Mouse (Mus musculus) stomach, embryonic 16.5 days (tissue): ENCODE data around the gene Ttll4. TPM values are rescaled to one million over a fixed set of nuclear protein-coding genes. Genes with fewer than 3 reads are reported as not detected.

ENCODE experiments used
- ATAC-seq: fragments of 200-750 bp; cut with Nextera tagmentation; 2 replicates; pipeline ENCODE4 v1.8.0; 2017; ENCODE audit warnings: moderate number of reproducible peaks, moderate TSS enrichment; ENCODE audit not compliant: insufficient read depth, low FRiP score
- H3K27ac ChIP-seq: fragments of 300-500 bp; sonication (generic); 2 replicates; pipeline ENCODE4 v1.5.1; 2014; ENCODE audit warnings: low read length
- H3K27me3 ChIP-seq: fragments of 300-500 bp; sonication (generic); 2 replicates; pipeline ENCODE4 v1.6.1; 2014; ENCODE audit warnings: low read length, control low read depth, mixed read lengths; ENCODE audit not compliant: control insufficient read depth, insufficient read depth
- H3K36me3 ChIP-seq: fragments of 300-500 bp; sonication (generic); 2 replicates; pipeline ENCODE4 v1.6.1; 2014; ENCODE audit warnings: low read length; ENCODE audit not compliant: control insufficient read depth, insufficient read depth
- H3K4me1 ChIP-seq: fragments of 300-500 bp; sonication (generic); 2 replicates; pipeline ENCODE4 v1.6.1; 2014; ENCODE audit warnings: low read length, control low read depth, mixed read lengths; ENCODE audit not compliant: control insufficient read depth, insufficient read depth
- H3K4me2 ChIP-seq: fragments of 300-500 bp; sonication (generic); 2 replicates; pipeline ENCODE4 v1.6.1; 2014; ENCODE audit warnings: low read depth, low read length, mixed read lengths
- H3K4me3 ChIP-seq: fragments of 300-500 bp; sonication (generic); replicated peaks from 2 replicates; pipeline ENCODE4 v1.5.1; 2014; ENCODE audit warnings: mild to moderate bottlenecking, low read length
- H3K9ac ChIP-seq: fragments of 300-500 bp; sonication (generic); 2 replicates; pipeline ENCODE4 v1.6.1; 2014; ENCODE audit warnings: low read length
- H3K9me3 ChIP-seq: fragments of 300-500 bp; sonication (generic); replicated peaks from 2 replicates; pipeline ENCODE4 v1.6.1; 2016; ENCODE audit warnings: low read length, control low read depth; ENCODE audit not compliant: control insufficient read depth
- WGBS: fragments of 180-500 bp; shearing (Covaris S2); extraction: QIAGEN DNeasy Blood & Tissue Kit; methylation state at CpG from one replicate; pipeline ENCODE4 v1.1.7; 2014; 5-methylcytosine and 5-hydroxymethylcytosine counted together
- polyA plus RNA-seq: library from polyadenylated mRNA; unstranded; fragments of >200 nt; fragmentation: Nextera tagmentation; extraction: Ambion mirVana; gene quantifications from 2 replicates; pipeline ENCODE4 v1.2.1, GENCODE M21; 2015

The Ttll4 gene
- polyA plus RNA-seq, 1 experiment from 2014 or later = 14.4 TPM

- Histone ChIP-seq H3K4me3 (no peak overlapping the region), H3K36me3 (peaks cover 22% of the 10 kb centered on the region), H3K4me2 (no peak overlapping the region), H3K9me3 (no peaks in the 10 kb centered on the region), H3K9ac (no peak overlapping the region), H3K4me1 (no peaks in the 10 kb centered on the region), H3K27me3 (no peaks in the 10 kb centered on the region), H3K27ac (no peak overlapping the region)
- no peak for ATAC-seq
- 83% methylated on average over 1 of the region's 1 CpGs for WGBS
Observed at GRCm38 (mm10) chr1:74698791-74699190, 37.2 kb downstream of the Ttll4 start.

- ATAC-seq = no peak
- Histone ChIP-seq H3K4me2 (no peak overlapping the region), H3K9ac (no peak overlapping the region), H3K27me3 (no peaks in the 10 kb centered on the region), H3K4me1 (no peaks in the 10 kb centered on the region), H3K9me3 (no peaks in the 10 kb centered on the region), H3K27ac (no peak overlapping the region), H3K36me3 (0 out of 2 replicates have a peak, but pooled peaks cover 9% of the 10 kb centered on the region), H3K4me3 (no peak overlapping the region)
- WGBS = 85% methylated on average over 6 of the region's 6 CpGs
Observed at GRCm38 (mm10) chr1:74702142-74702553, 40.6 kb downstream of the Ttll4 start.

- H3K9me3 ChIP-seq = no peaks in the 10 kb centered on the region
- H3K4me3 ChIP-seq = no peak overlapping the region
- H3K9ac ChIP-seq = no peak overlapping the region
- no peak overlapping the region for H3K4me2 ChIP-seq
- no peak for ATAC-seq
- H3K27ac ChIP-seq = peak overlapping the region; percentile 38; the same call in 1 of the 2 replicates
- no peaks in the 10 kb centered on the region for H3K27me3 ChIP-seq
- H3K36me3 ChIP-seq = no peaks in the 10 kb centered on the region
- WGBS = 78% methylated on average over 3 of the region's 3 CpGs
- no peaks in the 10 kb centered on the region for H3K4me1 ChIP-seq
Observed at GRCm38 (mm10) chr1:74704156-74704555, 42.6 kb downstream of the Ttll4 start.

GRCm38 (mm10) chr1:74705016-74705415 is 43.5 kb downstream of the Ttll4 start:
- ATAC-seq = no peak
- peak overlapping the region; percentile 59 for H3K27ac ChIP-seq
- WGBS = 46% methylated on average over 5 of the region's 5 CpGs

GRCm38 (mm10) chr1:74709566-74709965 is 48.0 kb downstream of the Ttll4 start:
- Histone ChIP-seq H3K4me3 (no peak overlapping the region), H3K36me3 (no peaks in the 10 kb centered on the region), H3K4me2 (no peak overlapping the region), H3K27ac (no peak overlapping the region), H3K9me3 (no peaks in the 10 kb centered on the region), H3K9ac (no peak overlapping the region), H3K27me3 (no peaks in the 10 kb centered on the region), H3K4me1 (0 out of 2 replicates have a peak, but pooled peaks cover 2% of the 10 kb centered on the region)
- ATAC-seq = no peak
- WGBS = 44% methylated on average over 6 of the region's 6 CpGs

More at GRCm38 (mm10) chr1:74705016-74705415, 43.5 kb downstream of the Ttll4 start:
- no peaks in the 10 kb centered on the region for H3K27me3 ChIP-seq
- H3K9me3 ChIP-seq = no peaks in the 10 kb centered on the region
- H3K4me3 ChIP-seq = no peak overlapping the region
- H3K4me1 ChIP-seq = no peaks in the 10 kb centered on the region
- H3K4me2 ChIP-seq = no peak overlapping the region
- H3K9ac ChIP-seq = no peak overlapping the region
- H3K36me3 ChIP-seq = no peaks in the 10 kb centered on the region

- Histone ChIP-seq H3K27ac (no peak overlapping the region), H3K4me3 (no peak overlapping the region), H3K36me3 (no peaks in the 10 kb centered on the region), H3K9ac (no peak overlapping the region), H3K27me3 (no peaks in the 10 kb centered on the region), H3K4me2 (no peak overlapping the region), H3K9me3 (no peaks in the 10 kb centered on the region), H3K4me1 (0 out of 2 replicates have a peak, but pooled peaks cover 2% of the 10 kb centered on the region)
- 72% methylated on average over 4 of the region's 4 CpGs for WGBS
- no peak for ATAC-seq
Observed at GRCm38 (mm10) chr1:74712046-74712445, 50.5 kb downstream of the Ttll4 start.

GRCm38 (mm10) chr1:74712461-74713098 is 51.0 kb downstream of the Ttll4 start:
- Histone ChIP-seq H3K27me3 (no peaks in the 10 kb centered on the region), H3K4me1 (0 out of 2 replicates have a peak, but pooled peaks cover 2% of the 10 kb centered on the region), H3K36me3 (no peaks in the 10 kb centered on the region), H3K9me3 (no peaks in the 10 kb centered on the region), H3K9ac (peak overlapping the region; percentile 81), H3K4me3 (peak overlapping the region; percentile 56), H3K27ac (0 out of 2 replicates have a peak overlapping the region, but pooled peaks have one; percentile 23), H3K4me2 (peak overlapping the region; percentile 91)
- 36% methylated on average over 5 of the region's 5 CpGs for WGBS
- ATAC-seq = no peak

- WGBS = 4% methylated on average over 35 of the region's 35 CpGs
- peak within 1 kb of the TSS; percentile 81 for H3K9ac ChIP-seq
- no peaks in the 10 kb centered on the region for H3K36me3 ChIP-seq
- no peaks in the 10 kb centered on the region for H3K9me3 ChIP-seq
- peak within 1 kb of the TSS; percentile 91 for H3K4me2 ChIP-seq
- H3K27me3 ChIP-seq = no peaks in the 10 kb centered on the region
- H3K4me3 ChIP-seq = peak within 1 kb of the TSS; percentile 56
- peak; percentile 80; the same call in 1 of the 2 replicates for ATAC-seq
- 0 out of 2 replicates have a peak within 1 kb of the TSS, but pooled peaks have one; percentile 23 for H3K27ac ChIP-seq
- 0 out of 2 replicates have a peak, but pooled peaks cover 2% of the 10 kb centered on the region for H3K4me1 ChIP-seq
Observed at GRCm38 (mm10) chr1:74713099-74713858, 51.7 kb downstream of the Ttll4 start, which contains the start of gene Cyp27a1. Gene Cyp27a1, plus strand, starts transcription at chr1:74713574.
